Mouse (Mus musculus): Measurements from ENCODE around the gene Ttll12.
A peak's percentile ranks its signal among the peaks of the same experiment; 100 is the strongest.

GRCm38 (mm10) chr15:83594513-83595363, at the start of gene Ttll12:
- peak; percentile 83 for TF ChIP-seq POLR2A (IDR thresholded peaks at IDR 0.05; ENCODE audit: low read depth, low read length)
- no peak for TF ChIP-seq CTCF (IDR thresholded peaks at IDR 0.05; ENCODE audit: borderline replicate concordance, insufficient read depth, low read length)
